Mouse (Mus musculus) heart, adult 9 months (tissue): ENCODE results near the gene Wdr70.
A peak's percentile ranks its signal among the peaks of the same experiment; 100 is the strongest.

Experiments used
- DNase-seq, 2 experiments: peaks; one replicate each; pipeline ENCODE4 v3.0.0; 2022; ENCODE audit warnings: low spot score in 2 of 2

Wdr70 gene

DNA sequence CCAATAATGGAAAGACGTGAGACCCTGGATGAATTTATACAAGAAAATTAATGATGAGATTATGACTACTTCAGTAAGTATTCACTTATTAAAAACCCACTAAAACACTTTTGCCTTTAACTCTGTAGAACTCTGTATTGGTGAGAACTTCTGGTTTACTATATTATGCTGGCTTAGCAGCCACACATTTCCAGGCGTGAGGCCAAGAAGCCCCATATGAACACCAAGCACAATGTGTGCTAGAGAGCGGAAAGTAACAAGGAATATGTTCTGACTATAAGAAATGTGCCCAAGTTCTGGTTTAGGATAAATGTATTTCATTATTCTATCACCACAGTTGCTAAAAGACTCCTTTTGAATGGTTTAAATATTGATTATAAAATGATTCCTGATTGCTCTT lies 68.4 kb downstream of the Wdr70 start:
- no peak for DNase-seq

DNA sequence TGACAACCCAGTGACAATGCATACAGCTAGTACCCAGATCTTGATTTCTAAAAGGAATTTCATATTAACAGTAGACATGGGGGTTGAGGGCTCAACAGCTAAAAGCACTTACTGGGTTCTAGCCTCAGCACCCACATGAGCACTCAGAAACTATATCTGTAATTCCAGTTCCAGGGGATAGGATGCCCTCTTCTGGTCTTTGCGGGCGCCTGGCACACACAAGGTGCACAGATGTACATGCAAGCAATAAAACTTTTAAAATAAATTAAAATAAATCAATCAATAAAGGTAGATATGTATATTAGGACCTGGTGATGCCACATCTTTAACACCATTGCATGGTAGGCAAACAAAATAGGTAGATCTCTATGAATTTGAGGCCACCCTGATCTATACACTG lies 71.5 kb downstream of the Wdr70 start:
- DNase-seq, result no peak

DNA sequence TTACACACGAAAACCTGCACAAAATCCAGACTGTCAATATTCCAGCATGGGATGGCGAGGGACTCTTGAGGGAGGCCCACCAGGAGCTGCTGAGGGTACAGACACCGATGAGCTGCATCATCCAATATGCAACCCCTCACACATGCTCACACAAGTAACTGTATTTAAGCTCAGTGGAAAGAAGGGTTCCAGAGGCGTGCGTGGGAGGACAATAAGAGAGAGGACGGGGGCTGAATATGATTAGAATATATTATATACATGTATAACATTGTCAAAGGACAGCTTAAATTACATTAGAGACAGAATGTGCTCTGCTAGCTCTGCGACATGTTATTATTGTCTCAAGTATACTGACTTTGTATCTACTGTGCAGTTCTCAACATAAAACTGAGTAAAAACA lies 87.6 kb downstream of the Wdr70 start:
- DNase-seq, result no peak

DNA sequence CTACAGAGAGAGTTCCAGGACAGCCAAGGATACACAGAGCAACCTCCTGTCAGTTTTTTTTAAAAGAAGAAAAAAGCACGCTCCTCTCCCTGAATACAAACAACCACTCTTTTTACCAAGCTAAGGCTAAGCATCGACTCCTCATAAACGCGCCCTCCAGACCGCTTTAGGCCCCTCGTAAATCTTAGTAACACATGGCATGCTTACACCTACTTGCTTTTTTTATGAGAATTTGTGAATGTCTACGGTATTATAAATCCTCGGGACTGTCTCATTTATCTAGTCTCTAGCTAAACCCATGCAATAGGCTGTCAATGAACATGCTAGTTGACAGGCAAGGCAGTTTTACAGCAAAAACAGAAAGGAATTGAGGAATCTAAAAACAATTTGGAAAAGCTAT lies 91.6 kb downstream of the Wdr70 start:
- DNase-seq, result no peak

DNA sequence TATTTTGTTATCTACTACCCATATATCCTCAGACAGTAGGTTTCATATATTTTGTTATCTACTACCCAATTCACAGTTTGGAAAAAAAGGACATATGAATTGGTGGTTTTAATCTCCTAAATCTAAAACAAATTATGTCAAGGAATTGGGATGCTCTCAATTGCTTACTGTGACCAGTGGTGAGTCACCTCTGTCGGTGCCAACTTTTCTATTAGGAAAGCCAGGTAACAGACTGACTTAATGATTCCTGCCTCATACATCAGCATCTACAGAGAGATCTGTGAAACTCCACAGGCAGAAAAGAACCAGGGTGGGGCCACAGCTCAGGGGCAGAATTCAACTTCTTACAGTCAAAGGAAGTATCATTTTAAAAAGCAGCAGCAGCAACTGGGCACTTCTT lies 93.0 kb downstream of the Wdr70 start:
- no peak for DNase-seq

DNA sequence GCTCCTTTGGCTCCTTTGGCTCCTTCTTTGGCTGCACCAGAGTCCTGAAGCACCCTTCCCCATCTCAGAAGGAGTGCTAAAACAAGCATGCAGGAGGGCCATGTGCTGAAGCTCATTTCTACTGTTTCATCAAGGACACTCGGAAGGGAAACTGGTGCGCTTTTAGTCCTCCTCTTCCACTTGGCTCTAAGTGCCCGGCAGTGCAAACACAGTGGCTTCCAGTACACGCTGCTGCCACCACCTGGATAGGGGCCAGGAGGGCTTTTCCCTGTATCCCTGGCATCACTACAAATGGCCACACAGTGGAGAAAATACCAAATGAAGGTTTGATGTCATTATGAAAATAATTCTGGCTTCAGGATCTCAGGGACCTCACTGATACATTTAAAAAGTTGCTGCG lies 93.5 kb downstream of the Wdr70 start:
- no peak for DNase-seq

DNA sequence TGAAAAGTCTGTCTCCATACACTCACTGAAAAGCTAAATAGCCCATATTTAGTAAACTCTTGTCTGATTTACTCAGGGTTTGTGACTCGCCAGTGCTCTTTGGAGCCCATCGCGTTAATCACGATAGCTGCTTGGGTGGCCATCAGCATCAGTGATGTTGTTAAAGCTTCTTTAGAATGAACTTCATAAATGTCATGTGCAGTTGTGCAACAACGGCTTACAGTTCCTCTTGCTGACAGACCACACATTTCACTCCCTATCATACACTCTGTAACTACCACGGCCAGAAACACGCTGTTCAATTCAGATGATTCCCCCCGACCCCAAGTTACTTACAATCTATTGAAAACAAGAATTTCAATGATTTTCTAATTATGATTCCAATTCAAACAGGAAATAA lies 95.2 kb downstream of the Wdr70 start:
- DNase-seq, result no peak

DNA sequence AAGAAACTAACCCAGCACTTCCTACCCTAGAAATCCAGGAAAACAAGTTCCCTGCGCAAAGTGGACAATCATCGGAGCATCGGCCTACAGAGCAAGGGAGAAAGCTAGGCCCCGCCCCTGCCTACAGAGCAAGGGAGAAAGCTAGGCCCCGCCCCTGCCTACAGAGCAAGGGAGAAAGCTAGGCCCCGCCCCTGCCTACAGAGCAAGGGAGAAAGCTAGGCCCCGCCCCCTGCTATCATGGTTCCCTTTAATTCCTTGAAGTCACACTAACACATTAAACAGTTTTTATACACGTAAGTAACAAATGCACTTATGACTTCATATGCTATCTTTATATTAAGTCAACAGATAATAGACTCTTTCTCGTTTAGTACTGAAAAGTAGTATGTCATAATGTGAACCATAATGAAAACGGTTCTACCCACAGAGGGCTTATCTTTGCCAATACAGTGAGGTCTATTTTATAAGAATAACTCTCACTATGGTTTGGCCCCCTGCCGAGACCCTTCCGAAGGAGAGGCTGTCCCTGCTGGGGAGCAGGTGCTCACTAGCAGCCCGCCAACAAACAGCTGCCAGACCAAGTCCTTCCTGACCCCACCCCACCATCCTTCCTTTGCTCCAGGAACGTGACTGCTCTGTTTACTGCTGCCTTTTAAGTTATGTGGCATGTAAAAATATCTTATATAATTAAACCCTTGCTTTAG lies 100.0 kb downstream of the Wdr70 start:
- DNase-seq, result peak in 1 of 2 experiments; percentile 9

DNA sequence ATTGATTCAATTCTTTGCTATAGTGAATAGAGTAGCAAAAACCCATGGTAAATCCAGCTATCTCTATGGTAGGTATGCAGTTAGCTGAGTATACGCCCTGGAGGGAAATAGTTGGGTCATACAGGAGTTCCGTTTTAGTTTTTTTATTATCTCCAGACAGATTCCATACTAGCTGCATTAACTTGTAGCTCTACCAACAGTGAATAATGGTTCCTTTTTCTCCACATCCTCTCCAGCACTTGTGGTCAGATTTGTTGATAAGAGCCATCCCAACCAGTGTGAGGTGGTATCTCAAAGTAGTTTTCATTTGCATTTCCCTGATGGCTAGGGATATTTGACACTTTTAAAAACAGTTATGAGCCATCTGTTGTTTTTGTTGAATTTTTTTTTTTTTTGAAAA lies 100.9 kb downstream of the Wdr70 start:
- DNase-seq, result no peak

DNA sequence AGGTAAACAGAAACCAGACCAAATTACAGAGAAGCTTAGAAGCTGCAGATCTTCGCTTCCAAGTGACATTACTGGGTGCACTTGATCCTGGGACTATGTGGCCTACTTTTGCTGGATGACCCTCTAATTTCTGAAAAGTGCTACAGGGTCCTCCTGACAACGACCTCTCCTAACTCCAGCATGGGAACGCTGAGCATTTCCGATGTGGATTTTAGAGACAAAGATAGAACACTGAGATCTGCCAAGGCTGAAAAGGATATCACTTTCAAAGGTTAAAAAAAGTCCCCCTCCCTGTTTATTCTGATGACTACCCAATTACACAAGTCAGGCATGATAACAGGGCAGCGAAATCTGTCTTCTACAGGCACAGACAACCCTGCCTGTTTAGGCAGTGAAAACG lies 105.3 kb downstream of the Wdr70 start:
- no peak for DNase-seq

DNA sequence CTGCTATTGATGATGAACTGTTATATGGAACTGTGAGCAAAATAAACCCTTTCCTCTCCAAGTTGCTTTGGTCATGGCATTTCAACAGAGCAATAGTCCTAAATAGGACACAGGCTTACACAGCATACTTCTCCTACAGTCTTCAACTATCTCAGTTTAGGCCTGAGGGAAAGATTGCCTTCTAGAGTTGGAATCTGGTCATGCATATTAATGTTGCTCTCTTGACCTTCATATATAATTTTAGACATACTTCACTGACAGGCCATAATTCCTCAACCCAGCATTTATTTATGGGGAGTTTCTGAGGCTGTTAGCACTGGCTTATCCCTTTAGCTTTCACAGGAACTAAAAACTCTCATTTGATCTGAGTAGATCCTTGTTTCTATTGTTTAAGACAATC lies 108.9 kb downstream of the Wdr70 start:
- no peak for DNase-seq

DNA sequence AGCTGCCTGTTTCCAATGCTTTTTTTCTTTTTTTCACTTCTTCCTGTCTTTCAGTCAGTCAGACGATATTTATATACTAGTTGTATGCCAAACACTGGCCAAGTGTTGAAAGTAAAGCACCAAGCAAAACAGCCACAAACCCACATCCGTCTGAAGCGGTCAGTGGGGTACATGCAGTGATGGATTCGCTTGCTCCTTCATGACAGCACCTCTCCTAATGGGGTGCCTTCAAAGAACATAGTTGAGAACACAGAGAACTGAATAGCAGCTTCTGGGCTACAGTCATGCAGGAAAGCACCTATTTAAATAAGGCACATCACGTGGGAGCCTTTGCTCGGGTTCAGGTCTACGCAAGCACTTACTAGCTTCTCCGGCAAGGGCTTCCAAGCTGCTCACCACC lies 111.6 kb downstream of the Wdr70 start:
- DNase-seq, result no peak

DNA sequence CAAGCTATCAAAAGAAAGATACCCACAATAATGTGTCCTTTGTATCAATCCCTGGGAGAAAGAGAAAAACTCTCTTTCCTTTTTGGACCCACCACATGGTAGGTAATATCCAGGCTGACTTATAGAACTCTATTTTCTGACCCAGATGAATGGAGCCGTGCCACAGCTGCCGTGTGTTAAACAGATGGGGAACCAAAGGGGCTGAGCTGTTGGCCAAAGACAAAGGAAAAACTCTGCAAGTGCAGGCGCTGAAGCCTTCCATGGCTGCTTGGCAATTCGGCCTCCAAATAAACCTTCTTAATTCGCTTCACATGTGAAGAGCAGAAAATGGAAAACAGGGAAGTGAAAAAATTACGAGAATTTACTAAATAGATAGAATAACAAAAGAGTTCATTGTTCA lies 112.7 kb downstream of the Wdr70 start:
- DNase-seq, result no peak

DNA sequence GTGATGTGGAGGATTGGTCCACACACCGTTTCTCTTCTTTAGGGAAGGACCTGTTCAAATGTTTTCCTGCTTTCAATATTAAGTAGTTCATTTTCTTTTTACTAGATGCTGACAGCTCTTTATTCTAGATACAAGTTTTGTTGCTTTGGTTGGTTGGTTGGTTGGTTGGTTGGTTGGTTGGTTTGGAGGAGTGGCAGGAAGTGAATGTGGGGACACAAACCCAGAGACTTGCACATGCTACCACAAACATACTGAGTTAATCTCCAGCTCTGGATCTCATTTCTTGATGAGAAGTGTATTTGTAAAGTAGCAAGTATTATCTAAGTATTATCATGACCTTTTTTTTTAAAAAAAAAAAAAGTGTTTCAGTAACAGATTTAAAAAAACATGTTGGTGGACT lies 120.4 kb downstream of the Wdr70 start:
- no peak for DNase-seq

DNA sequence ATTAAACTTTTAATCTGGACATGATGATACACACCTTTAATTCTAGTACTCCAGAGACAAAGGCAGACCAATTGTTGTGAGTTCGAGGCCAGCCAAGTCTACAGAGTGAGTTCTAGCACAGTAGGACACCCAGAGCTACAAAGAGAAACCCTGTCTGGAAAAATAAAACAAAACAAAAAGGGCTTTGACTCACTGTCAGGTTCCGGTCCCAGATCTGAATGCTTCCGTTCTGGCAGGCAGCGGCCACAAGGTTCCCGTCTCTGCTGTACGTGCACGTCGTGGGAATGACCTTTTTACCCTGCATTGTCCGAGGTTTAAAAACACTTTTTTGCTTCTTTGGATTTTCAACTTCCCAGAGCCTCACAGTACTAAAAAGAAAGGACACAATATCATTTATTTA lies 122.2 kb downstream of the Wdr70 start:
- DNase-seq, result peak; percentile 11 to 20

DNA sequence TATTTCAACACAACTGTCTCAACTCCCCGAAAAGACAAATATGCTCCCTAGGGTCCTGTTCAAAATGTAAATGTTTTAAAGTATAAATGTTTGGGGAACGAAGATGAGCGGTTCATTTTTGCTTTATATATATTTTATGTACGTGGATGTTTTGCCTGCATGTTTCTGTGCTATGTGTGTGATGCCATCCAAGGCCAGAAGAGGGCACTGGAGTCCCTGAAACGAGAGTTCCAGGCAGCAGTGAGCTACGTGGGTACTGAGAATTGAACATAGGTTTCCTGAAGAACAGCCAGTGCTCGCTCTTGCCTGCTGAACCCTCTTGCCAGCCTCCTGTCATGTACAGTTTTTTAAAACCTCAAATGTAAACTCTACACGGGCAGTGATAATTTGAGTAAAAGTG lies 124.6 kb downstream of the Wdr70 start:
- no peak for DNase-seq

DNA sequence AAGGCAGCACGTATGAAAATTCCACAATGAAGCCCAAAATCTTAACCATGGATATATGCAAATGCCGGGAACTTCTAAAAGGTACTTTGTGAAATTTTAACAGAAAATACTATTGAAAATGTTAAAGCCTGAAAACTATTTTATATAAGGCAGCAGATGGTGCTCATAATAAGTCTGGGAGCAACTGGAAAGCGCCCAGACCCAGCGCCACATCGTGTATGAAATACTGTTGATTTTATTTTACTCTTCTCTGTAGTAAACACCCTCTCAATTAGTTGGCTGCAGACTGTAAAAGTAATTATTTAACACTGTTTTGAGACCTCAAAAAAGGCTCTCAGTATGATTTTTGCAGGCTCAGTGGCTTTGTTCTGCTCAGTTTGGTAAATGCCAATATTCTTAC lies 126.5 kb downstream of the Wdr70 start:
- no peak for DNase-seq

DNA sequence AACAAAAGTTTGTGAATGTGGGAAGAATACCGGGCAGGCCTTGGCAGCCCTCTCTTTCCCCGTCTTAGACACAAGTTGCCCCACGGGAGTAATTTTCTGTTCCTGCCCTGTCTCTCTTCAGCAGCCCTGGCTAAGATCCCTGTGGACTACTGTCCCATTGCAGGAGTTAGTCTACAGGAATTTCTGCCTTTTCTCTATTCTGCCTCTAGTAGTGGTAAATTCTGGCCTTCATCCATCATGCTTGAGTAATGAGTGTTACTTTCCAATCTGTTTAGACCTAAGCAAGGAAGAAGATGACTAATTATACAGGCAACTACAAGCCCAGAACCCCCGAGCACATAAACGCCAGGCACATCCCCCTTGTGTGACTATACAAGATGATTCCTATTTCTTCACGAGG lies 136.2 kb downstream of the Wdr70 start:
- DNase-seq, result peak; percentile 6 to 21

DNA sequence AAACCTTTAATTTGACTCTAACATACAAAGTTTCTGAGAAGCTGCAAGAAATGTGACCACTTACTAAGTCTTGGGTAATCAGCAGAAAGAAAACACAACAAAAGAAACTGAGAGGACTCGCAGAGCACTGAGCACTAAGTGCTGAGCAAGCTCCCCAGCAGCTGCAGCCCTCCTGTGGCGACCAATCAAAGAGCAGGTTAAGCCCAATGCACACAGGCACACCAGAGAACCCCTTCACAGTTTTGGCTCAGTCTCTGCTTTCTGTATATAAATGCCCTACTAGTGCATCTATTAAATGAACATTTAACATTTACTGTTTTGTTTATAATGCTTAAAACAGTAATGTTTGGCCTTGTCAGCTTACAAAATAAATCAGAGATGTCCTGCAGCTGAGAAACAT lies 137.5 kb downstream of the Wdr70 start:
- DNase-seq, result no peak

DNA sequence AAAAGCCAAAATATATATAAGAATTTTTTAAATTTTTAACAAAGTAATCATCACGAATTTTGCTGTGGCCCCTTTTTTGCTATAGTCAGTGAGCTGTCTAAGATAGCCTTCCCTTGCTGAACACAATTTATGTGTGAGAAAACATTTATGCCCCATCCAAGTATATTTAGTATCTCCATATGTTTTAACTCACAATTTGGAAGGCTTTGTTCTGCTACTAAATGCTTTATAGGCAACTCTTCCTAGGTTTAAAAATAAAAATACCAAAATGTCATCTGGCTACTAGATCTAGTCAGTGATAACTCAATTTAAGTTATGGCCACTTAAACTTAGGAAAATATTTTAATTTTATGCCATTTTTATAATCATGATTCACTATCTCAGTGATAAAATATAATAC lies 142.1 kb downstream of the Wdr70 start:
- no peak for DNase-seq

DNA sequence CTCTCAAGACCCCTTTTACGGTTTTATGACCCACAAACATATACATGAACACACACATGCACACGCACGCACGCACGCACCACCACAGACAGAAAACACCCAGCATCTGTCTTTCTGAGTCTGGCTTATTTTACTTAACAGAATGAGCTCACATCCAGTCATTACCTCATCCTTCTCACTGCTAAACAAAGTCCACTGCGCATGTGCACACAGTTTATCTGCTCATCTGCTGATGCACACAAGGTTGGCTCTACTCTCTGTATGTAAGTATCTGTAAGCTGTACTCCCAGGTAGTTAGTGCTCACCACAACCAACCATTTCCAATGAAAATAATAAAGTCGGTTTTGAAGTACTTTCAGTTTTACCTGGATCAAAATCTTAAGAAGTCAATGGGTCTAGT lies 148.4 kb downstream of the Wdr70 start:
- DNase-seq, result no peak

DNA sequence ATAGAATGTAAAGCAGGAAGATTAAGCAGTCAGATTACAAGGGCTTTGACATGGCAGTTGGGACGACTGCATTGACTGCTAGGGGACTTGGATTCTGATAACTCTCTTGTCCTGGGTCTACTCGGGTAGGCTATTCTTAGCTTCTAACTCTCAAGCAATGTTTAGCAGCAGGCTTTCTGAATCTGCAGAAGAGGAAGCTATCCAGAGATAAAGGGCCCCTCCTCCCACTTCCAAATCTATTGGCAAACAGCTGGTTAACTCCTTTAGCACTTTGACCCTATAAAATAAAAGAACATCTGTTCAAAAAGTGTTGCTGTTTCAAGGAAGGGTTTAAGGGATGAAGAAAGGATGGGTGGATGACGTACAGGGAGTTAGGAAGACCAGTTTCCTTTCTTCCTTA lies 157.3 kb downstream of the Wdr70 start:
- DNase-seq, result no peak

DNA sequence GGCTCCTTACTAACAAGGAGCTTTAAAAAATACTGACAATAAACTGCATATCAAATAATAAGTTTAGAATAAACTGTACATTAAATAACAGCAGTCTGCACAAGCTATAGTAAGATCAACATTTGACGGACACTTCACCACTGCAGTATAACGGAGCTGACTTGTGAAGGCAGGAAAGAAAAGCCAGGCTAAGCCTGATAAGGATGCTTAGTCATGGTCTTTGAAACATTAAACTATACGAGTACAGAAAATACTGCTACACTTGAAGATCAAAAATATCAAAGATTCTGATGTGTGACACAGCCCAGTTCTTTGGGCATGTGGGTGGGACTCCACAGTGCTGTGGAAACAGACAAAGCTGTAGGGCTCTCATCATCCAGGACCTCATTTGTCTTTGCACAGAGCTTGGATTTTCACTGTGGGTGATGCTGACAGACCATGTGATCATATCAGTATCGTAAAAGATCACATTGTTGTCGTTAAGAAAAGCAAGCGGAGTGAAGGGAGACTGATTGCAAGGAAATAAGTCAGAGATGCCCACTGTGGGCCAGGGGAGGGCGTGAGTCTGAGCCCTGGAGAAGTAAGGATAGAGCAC lies 163.3 kb downstream of the Wdr70 start:
- DNase-seq, result no peak

DNA sequence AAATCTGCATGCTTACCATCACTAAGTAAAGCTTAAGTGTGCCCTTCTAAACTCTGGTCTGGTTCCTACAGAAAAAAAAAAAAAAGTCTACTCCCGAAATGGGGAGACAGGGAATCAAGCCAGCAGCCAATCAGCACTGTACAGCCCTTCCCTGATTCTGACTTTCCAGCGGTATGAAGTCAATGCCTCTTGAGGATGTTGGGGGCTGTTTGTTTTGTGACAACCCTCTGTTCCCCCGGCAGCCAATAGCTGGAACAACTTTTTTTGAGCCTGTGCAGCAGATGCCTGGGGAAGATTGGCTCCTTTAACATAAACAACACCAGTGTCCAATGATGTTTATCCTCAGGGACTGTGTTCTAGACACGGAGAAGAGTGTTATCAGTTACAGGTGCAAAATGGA lies 164.4 kb downstream of the Wdr70 start:
- DNase-seq, result peak; percentile 5 to 13
